Mouse (Mus musculus): ENCODE measurements around the gene Arid1b. TPM values are rescaled to one million over a fixed set of nuclear protein-coding genes. Genes with fewer than 3 reads are reported as not detected.

Gene Arid1b
- total RNA-seq, 2 experiments from 2014 or later = 92.8 to 107 TPM

GRCm38 (mm10) chr17:5014327-5014957, 20.3 kb downstream of the Arid1b start:
- DNase-seq (ENCODE audit: low spot score in 2 of 2) = no peak

- no peak for DNase-seq (ENCODE audit: low spot score in 2 of 2)
These were observed 22.3 kb downstream of the Arid1b start for GRCm38 (mm10) chr17:5016404-5016803.

GRCm38 (mm10) chr17:5017065-5017464, 22.9 kb downstream of the Arid1b start:
- no peak for DNase-seq (ENCODE audit: low spot score in 2 of 2)

- no peak for DNase-seq (ENCODE audit: low spot score in 2 of 2)
These were observed 27.3 kb downstream of the Arid1b start for GRCm38 (mm10) chr17:5021303-5022003.

GRCm38 (mm10) chr17:5022019-5022544, 27.9 kb downstream of the Arid1b start:
- DNase-seq (ENCODE audit: low spot score in 2 of 2) = no peak

GRCm38 (mm10) chr17:5023745-5024144, 29.6 kb downstream of the Arid1b start:
- DNase-seq (ENCODE audit: low spot score in 2 of 2) = no peak

- DNase-seq (ENCODE audit: low spot score in 2 of 2) = no peak
These were observed 31.3 kb downstream of the Arid1b start for GRCm38 (mm10) chr17:5025400-5025799.

- no peak for DNase-seq (ENCODE audit: low spot score in 2 of 2)
These were observed 32.4 kb downstream of the Arid1b start for GRCm38 (mm10) chr17:5026578-5026977.

GRCm38 (mm10) chr17:5029148-5029547, 35.0 kb downstream of the Arid1b start:
- no peak for DNase-seq (ENCODE audit: low spot score in 2 of 2)

- DNase-seq (ENCODE audit: low spot score in 2 of 2) = no peak
These were observed 36.2 kb downstream of the Arid1b start for GRCm38 (mm10) chr17:5030290-5030689.

- DNase-seq (ENCODE audit: low spot score in 2 of 2) = no peak
These were observed 39.2 kb downstream of the Arid1b start for GRCm38 (mm10) chr17:5033346-5033745.

- no peak for DNase-seq (ENCODE audit: low spot score in 2 of 2)
These were observed 40.1 kb downstream of the Arid1b start for GRCm38 (mm10) chr17:5034201-5034600.

GRCm38 (mm10) chr17:5036200-5036835, 42.2 kb downstream of the Arid1b start:
- DNase-seq (ENCODE audit: low spot score in 2 of 2) = no peak

GRCm38 (mm10) chr17:5037199-5037598, 43.1 kb downstream of the Arid1b start:
- no peak for DNase-seq (ENCODE audit: low spot score in 2 of 2)

- DNase-seq (ENCODE audit: low spot score in 2 of 2) = no peak
These were observed 45.7 kb downstream of the Arid1b start for GRCm38 (mm10) chr17:5039826-5040225.

GRCm38 (mm10) chr17:5043871-5044270, 49.7 kb downstream of the Arid1b start:
- DNase-seq (ENCODE audit: low spot score in 2 of 2) = no peak

- no peak for DNase-seq (ENCODE audit: low spot score in 2 of 2)
These were observed 51.5 kb downstream of the Arid1b start for GRCm38 (mm10) chr17:5045613-5046012.

- DNase-seq (ENCODE audit: low spot score in 2 of 2) = no peak
These were observed 53.2 kb downstream of the Arid1b start for GRCm38 (mm10) chr17:5047373-5047772.

- no peak for DNase-seq (ENCODE audit: low spot score in 2 of 2)
These were observed 56.1 kb downstream of the Arid1b start for GRCm38 (mm10) chr17:5050266-5050665.

GRCm38 (mm10) chr17:5050970-5051530, 56.9 kb downstream of the Arid1b start:
- no peak for DNase-seq (ENCODE audit: low spot score in 2 of 2)

- DNase-seq (ENCODE audit: low spot score in 2 of 2) = no peak
These were observed 58.1 kb downstream of the Arid1b start for GRCm38 (mm10) chr17:5052091-5052799.
